Comparison of ENCODE assay signal across 9 mouse cellular contexts in genomic region chr3:51233474-51233873, GRCm38 (mm10). TPM values are rescaled to one million over a fixed set of nuclear protein-coding genes. Genes with fewer than 3 reads are reported as not detected.
DNase-seq lines count a peak whose midpoint lies in the region; ATAC-seq and TF ChIP-seq lines count a peak whose summit lies in the region.
"Had no signal": no experiment of that assay in that cellular context is flagged by ENCODE, and none has a peak within 500 bp of the region (broad histone marks: within the 10 kb centered on the region; RNA-seq: fewer than 3 reads in every experiment).

No protein-coding gene starts in this region.

- TF ChIP-seq CTCF in Patski (IDR thresholded peaks at IDR 0.05), result no peak
- TF ChIP-seq CTCF in embryonic fibroblast, embryonic 13.5 days (IDR thresholded peaks at IDR 0.05; ENCODE audit: borderline replicate concordance, insufficient read depth, low read length), result no peak
- TF ChIP-seq CTCF in liver, postnatal 0 days (IDR thresholded peaks at IDR 0.05; ENCODE audit: low read depth), result no peak

- 42% methylated on average over 5 of the region's 5 CpGs for WGBS in intestine, embryonic 14.5 days
- 63% methylated on average over 5 of the region's 5 CpGs for WGBS in liver, postnatal 0 days (ENCODE audit: insufficient replicate concordance)

- ATAC-seq in Patski, result peak; percentile 6
- ATAC-seq in intestine, embryonic 14.5 days (replicated peaks; ENCODE audit: low FRiP score, low TSS enrichment, low read depth), result 0 out of 2 replicates have a peak, but pooled peaks have one; percentile 6
- peak; percentile 77 for ATAC-seq in liver, postnatal 0 days

- H3K27me3 ChIP-seq in Patski, result no peaks in the 10 kb centered on the region
- no peaks in the 10 kb centered on the region for H3K27me3 ChIP-seq in intestine, embryonic 14.5 days (replicated peaks; ENCODE audit: control insufficient read depth, insufficient read depth, low read length)
- no peaks in the 10 kb centered on the region for H3K27me3 ChIP-seq in liver, postnatal 0 days (ENCODE audit: insufficient read depth, low read length)
- H3K27me3 ChIP-seq: embryonic facial prominence, embryonic 13.5 days had no signal

- H3K4me1 ChIP-seq in embryonic fibroblast, embryonic 13.5 days (ENCODE audit: control insufficient read depth, insufficient read depth, low read length), result peaks cover 14% of the 10 kb centered on the region
- peaks cover 10% of the 10 kb centered on the region for H3K4me1 ChIP-seq in intestine, embryonic 14.5 days (replicated peaks; ENCODE audit: control insufficient read depth, insufficient read depth, low read length)
- H3K4me1 ChIP-seq in liver, postnatal 0 days (ENCODE audit: insufficient read depth), result peaks cover 50% of the 10 kb centered on the region

- no peak overlapping the region for H3K4me2 ChIP-seq in intestine, embryonic 14.5 days (ENCODE audit: low read length)
- peak overlapping the region; percentile 29 for H3K4me2 ChIP-seq in liver, postnatal 0 days (ENCODE audit: low read depth, low read length)
- H3K4me2 ChIP-seq: embryonic facial prominence, embryonic 13.5 days had no signal

- intact Hi-C loops in left cerebral cortex, postnatal 14 days (cut with DNase I), result loop anchor here (5.0 kb wide), 2 partner anchors 44 to 119 kb away; no protein-coding TSS in a partner anchor

- CTCF ChIA-PET in Patski (lab: Charles Lee), result interaction anchor here (0.9 to 8.5 kb wide), 10 partner anchors 17 to 142 kb away, joined by 3 to 127 read pairs (median 6); no protein-coding TSS in a partner anchor

- no peaks in the 10 kb centered on the region for H3K9me3 ChIP-seq in intestine, embryonic 14.5 days (ENCODE audit: control insufficient read depth, low read length)
- H3K9me3 ChIP-seq in liver, postnatal 0 days (ENCODE audit: low read length), result no peaks in the 10 kb centered on the region
- H3K9me3 ChIP-seq: embryonic facial prominence, embryonic 13.5 days had no signal

- no peak overlapping the region for H3K9ac ChIP-seq in intestine, embryonic 14.5 days (ENCODE audit: low read length)
- H3K9ac ChIP-seq in liver, postnatal 0 days (replicated peaks), result 0 out of 2 replicates have a peak overlapping the region, but pooled peaks have one; percentile 1

- POLR2A ChIA-PET in Patski (lab: Charles Lee), result no interaction called here

- DNase-seq in Patski (ENCODE audit: low read depth, low spot score), result no peak
- no peak for DNase-seq in intestine, embryonic 14.5 days (ENCODE audit: low spot score)
- DNase-seq in liver, postnatal 0 days, result peak; percentile 70
- DNase-seq in thymus, adult 18-20 months, result no peak
- no peak for DNase-seq in T-cell, adult 2 months (ENCODE audit: low spot score)
- DNase-seq in Muller cell, postnatal 12 days (ENCODE audit: inconsistent ontology term), result no peak
- DNase-seq in left cerebral cortex, postnatal 14 days (ENCODE audit: low spot score in 2 of 2), result no peak

- TF ChIP-seq EP300 in liver, postnatal 0 days (IDR thresholded peaks at IDR 0.05; ENCODE audit: low read depth), result peak; percentile 52; the same call in 1 of the 2 replicates

- in situ Hi-C loops in Patski (cut with MboI; ENCODE audit: low pct_unique_long_range_greater_than_20kb), result loop anchor here (10.0 kb wide), 1 partner anchor 121 kb away; no protein-coding TSS in a partner anchor

- no peak for TF ChIP-seq POLR2A in embryonic fibroblast, embryonic 13.5 days (IDR thresholded peaks at IDR 0.05; ENCODE audit: low read depth, low read length)

- no peaks in the 10 kb centered on the region for H3K36me3 ChIP-seq in intestine, embryonic 14.5 days (ENCODE audit: control insufficient read depth, insufficient read depth, low read length)
- no peaks in the 10 kb centered on the region; the same call in 1 of the 2 replicates for H3K36me3 ChIP-seq in liver, postnatal 0 days (replicated peaks; ENCODE audit: insufficient read depth, low read length)
- H3K36me3 ChIP-seq: embryonic facial prominence, embryonic 13.5 days had no signal

- no peak overlapping the region for H3K4me3 ChIP-seq in embryonic fibroblast, embryonic 13.5 days (ENCODE audit: insufficient read depth, low read length)
- no peak overlapping the region for H3K4me3 ChIP-seq in intestine, embryonic 14.5 days (ENCODE audit: low read depth, low read length)
- H3K4me3 ChIP-seq in liver, postnatal 0 days (ENCODE audit: low read depth, low read length), result no peak overlapping the region
- H3K4me3 ChIP-seq: embryonic facial prominence, embryonic 13.5 days had no signal

- 0 out of 2 replicates have a peak overlapping the region, but pooled peaks have one; percentile 23 for H3K27ac ChIP-seq in embryonic fibroblast, embryonic 13.5 days (ENCODE audit: insufficient read depth, low read length)
- H3K27ac ChIP-seq in intestine, embryonic 14.5 days (ENCODE audit: low read depth), result 0 out of 2 replicates have a peak overlapping the region, but pooled peaks have one; percentile 16
- H3K27ac ChIP-seq in liver, postnatal 0 days (ENCODE audit: low read depth), result peak overlapping the region; percentile 92
- H3K27ac ChIP-seq: embryonic facial prominence, embryonic 13.5 days had no signal

RNA-seq across cellular contexts. Expression of gene Noct, which starts 9.2 kb away (rescaled TPM):
- polyA plus RNA-seq in Patski (2021), result 36.1 TPM
- 17.3 and 25.5 TPM in 2 replicates for polyA plus RNA-seq in embryonic fibroblast, embryonic 13.5 days (2011; ENCODE audit: insufficient read length, low read depth, missing spikeins)
- polyA plus RNA-seq in intestine, embryonic 14.5 days (2014; fragmentation: Nextera tagmentation; extraction: Ambion mirVana), result 7.0 and 7.7 TPM in 2 replicates
- polyA plus RNA-seq in liver, postnatal 0 days (2015; fragmentation: Nextera tagmentation; extraction: Ambion mirVana), result 8.5 and 11.4 TPM in 2 replicates
- total RNA-seq in left cerebral cortex, postnatal 14 days (2021), result 10 to 100 TPM; 51.0 to 52.6 TPM

Comparison
In these comparisons a context has a peak if more than half of its experiments do, and no peak if none do; other contexts are left out.
1. ATAC-seq: peak in every context shown above with its lines; median percentile 77 in liver, postnatal 0 days; 6 in Patski; 6 in intestine, embryonic 14.5 days.
2. H3K27ac ChIP-seq: peak in every context shown above with its lines; median percentile 92 in liver, postnatal 0 days; 23 in embryonic fibroblast, embryonic 13.5 days; 16 in intestine, embryonic 14.5 days.